Mouse (Mus musculus): ENCODE measurements around the gene Amz1. TPM values are rescaled to one million over a fixed set of nuclear protein-coding genes. Genes with fewer than 3 reads are reported as not detected.

Amz1 gene
- polyA plus RNA-seq, 1 experiment from 2014 or later, result 0.82 TPM

DNA sequence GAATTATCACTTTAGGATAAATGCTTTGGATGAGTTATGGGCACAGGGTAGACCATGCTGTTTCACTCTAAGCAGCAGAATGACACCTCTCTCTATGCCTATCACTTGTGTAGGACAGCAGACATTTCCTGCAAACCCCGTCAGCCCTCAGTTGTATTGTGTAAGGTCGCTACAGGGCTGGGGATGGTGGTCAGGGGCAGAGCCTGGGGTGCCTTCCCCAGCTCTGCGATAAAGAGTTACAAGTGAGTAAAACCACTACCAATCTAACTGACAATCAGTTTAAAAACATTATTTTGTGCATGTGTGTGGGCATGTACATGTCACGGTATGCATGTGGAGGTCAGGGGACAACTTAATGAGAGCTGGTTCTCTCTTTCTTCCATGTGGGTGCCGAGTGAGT lies 57.2 kb downstream of the Amz1 start:
- DNase-seq (ENCODE audit: low spot score), result no peak
- peaks cover 7% of the 10 kb centered on the region for H3K4me1 ChIP-seq
- no peak overlapping the region for H3K4me3 ChIP-seq
- WGBS, result 89% methylated on average over 5 of the region's 5 CpGs
- no peaks in the 10 kb centered on the region for H3K27me3 ChIP-seq (replicated peaks; ENCODE audit: low read depth, poor library complexity, severe bottlenecking)
- no peak overlapping the region for H3K27ac ChIP-seq (replicated peaks)
- H3K9me3 ChIP-seq, result no peaks in the 10 kb centered on the region
- H3K36me3 ChIP-seq (replicated peaks), result peaks cover 80% of the 10 kb centered on the region

DNA sequence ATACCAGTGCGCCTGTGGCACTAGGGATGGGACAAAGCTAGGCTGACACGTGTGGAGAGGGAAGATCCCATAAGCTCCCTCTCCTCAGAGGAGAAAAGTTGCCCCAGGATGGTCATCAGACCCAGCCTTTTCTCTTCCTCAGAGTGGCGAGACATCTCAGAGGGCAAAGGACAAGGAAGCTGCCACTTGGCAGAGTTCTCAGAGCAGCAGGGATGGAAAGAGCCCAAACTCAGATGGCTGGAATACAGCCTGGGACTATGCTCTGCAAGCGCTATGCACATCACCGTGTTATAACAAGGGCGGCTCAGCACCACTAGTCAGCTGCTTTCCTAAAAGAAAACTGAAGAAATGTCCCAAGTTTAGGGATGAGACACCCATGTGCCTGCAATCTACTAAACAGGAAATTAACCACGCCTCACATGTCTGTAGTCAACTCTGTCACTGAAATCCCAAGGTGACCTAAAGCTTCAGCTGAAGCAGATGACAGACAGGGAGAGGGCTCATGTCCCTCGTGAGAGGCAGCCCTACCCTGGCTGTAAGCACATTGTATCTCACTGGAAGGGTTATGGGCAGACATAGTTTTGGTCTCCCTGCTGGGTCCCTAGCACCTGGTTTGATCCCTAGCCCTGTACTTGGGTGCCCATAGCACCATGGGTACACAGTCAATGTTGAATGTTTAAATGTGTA lies 58.1 kb downstream of the Amz1 start:
- Histone ChIP-seq H3K4me1 (peaks cover 8% of the 10 kb centered on the region), H3K27me3 (replicated peaks; ENCODE audit: low read depth, poor library complexity, severe bottlenecking) (no peaks in the 10 kb centered on the region), H3K4me3 (no peak overlapping the region), H3K36me3 (replicated peaks) (peaks cover 80% of the 10 kb centered on the region), H3K9me3 (no peaks in the 10 kb centered on the region), H3K27ac (replicated peaks) (no peak overlapping the region)
- no peak for DNase-seq (ENCODE audit: low spot score)
- 88% methylated on average over 8 of the region's 8 CpGs for WGBS

GRCm38 (mm10) chr5:140783577-140783976 lies 59.6 kb downstream of the Amz1 start:
- H3K9me3 ChIP-seq, result no peaks in the 10 kb centered on the region
- no peak overlapping the region for H3K4me3 ChIP-seq
- H3K27ac ChIP-seq (replicated peaks), result no peak overlapping the region
- no peaks in the 10 kb centered on the region for H3K27me3 ChIP-seq (replicated peaks; ENCODE audit: low read depth, poor library complexity, severe bottlenecking)
- peaks cover 68% of the 10 kb centered on the region for H3K36me3 ChIP-seq (replicated peaks)
- H3K4me1 ChIP-seq, result peaks cover 8% of the 10 kb centered on the region
- WGBS, result 93% methylated on average over 4 of the region's 4 CpGs
- DNase-seq (ENCODE audit: low spot score), result no peak

- no peak overlapping the region for H3K27ac ChIP-seq (replicated peaks)
- no peak overlapping the region for H3K4me3 ChIP-seq
- H3K4me1 ChIP-seq, result peaks cover 11% of the 10 kb centered on the region
- no peaks in the 10 kb centered on the region for H3K9me3 ChIP-seq
- peaks cover 61% of the 10 kb centered on the region for H3K36me3 ChIP-seq (replicated peaks)
- WGBS, result 89% methylated on average over 6 of the region's 6 CpGs
- no peaks in the 10 kb centered on the region for H3K27me3 ChIP-seq (replicated peaks; ENCODE audit: low read depth, poor library complexity, severe bottlenecking)
- no peak for DNase-seq (ENCODE audit: low spot score)
These were observed 60.4 kb downstream of the Amz1 start for GRCm38 (mm10) chr5:140784288-140784687.

GRCm38 (mm10) chr5:140785240-140785872 lies 61.4 kb downstream of the Amz1 start:
- H3K36me3 ChIP-seq (replicated peaks), result peaks cover 54% of the 10 kb centered on the region
- no peak for DNase-seq (ENCODE audit: low spot score)
- H3K4me1 ChIP-seq, result peaks cover 14% of the 10 kb centered on the region
- 90% methylated on average over 13 of the region's 13 CpGs for WGBS
- H3K9me3 ChIP-seq, result no peaks in the 10 kb centered on the region
- H3K27ac ChIP-seq (replicated peaks), result no peak overlapping the region
- H3K27me3 ChIP-seq (replicated peaks; ENCODE audit: low read depth, poor library complexity, severe bottlenecking), result no peaks in the 10 kb centered on the region
- H3K4me3 ChIP-seq, result no peak overlapping the region

DNA sequence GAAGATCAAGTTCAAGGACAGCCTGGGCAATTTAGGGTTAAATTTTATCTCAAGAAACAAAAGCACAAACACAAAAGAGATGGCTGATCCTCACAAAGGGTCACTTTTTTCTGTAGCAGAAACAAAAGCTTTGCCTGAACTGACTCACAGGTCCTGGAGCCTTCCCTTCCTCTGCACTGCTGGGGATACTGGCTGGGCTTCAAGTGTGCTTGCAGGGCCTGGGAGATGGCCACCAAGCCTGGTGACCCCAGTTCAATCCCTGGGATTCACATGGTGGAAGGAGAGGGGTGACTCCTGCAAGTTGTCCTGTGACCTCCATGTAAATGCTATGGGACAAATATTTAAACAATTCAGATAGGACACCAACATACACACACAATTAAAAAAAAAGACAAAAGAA lies 65.6 kb downstream of the Amz1 start:
- H3K9me3 ChIP-seq, result no peaks in the 10 kb centered on the region
- no peak overlapping the region for H3K27ac ChIP-seq (replicated peaks)
- peaks cover 47% of the 10 kb centered on the region for H3K4me1 ChIP-seq
- no peaks in the 10 kb centered on the region for H3K27me3 ChIP-seq (replicated peaks; ENCODE audit: low read depth, poor library complexity, severe bottlenecking)
- peaks cover 13% of the 10 kb centered on the region for H3K36me3 ChIP-seq (replicated peaks)
- DNase-seq (ENCODE audit: low spot score), result no peak
- no peak overlapping the region for H3K4me3 ChIP-seq

DNA sequence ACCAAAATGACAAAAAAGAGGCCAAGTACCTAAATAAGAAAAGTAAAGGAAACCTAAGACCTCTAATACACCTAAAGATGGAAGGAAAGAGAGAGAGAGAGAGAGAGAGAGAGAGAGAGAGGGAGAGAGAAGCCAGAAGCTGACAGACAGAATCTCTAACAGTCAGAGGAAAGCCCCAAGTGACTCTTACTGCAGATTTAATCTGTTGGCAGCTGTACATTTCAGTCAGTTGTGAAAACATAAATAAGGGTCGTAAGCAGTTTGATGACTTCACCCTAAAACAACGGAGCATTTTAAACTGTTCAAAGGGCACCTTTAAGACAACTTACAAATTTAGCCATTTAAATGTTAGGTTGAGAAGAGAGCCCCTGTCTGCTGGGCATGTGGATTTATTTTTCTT lies 66.5 kb downstream of the Amz1 start:
- Histone ChIP-seq H3K36me3 (replicated peaks) (peaks cover 5% of the 10 kb centered on the region), H3K4me1 (peaks cover 56% of the 10 kb centered on the region), H3K27me3 (replicated peaks; ENCODE audit: low read depth, poor library complexity, severe bottlenecking) (no peaks in the 10 kb centered on the region), H3K4me3 (no peak overlapping the region), H3K9me3 (no peaks in the 10 kb centered on the region), H3K27ac (replicated peaks) (peak overlapping the region; percentile 81; the same call in 1 of the 2 replicates)
- DNase-seq (ENCODE audit: low spot score), result no peak
- WGBS, result 79% methylated on average over 2 of the region's 2 CpGs

DNA sequence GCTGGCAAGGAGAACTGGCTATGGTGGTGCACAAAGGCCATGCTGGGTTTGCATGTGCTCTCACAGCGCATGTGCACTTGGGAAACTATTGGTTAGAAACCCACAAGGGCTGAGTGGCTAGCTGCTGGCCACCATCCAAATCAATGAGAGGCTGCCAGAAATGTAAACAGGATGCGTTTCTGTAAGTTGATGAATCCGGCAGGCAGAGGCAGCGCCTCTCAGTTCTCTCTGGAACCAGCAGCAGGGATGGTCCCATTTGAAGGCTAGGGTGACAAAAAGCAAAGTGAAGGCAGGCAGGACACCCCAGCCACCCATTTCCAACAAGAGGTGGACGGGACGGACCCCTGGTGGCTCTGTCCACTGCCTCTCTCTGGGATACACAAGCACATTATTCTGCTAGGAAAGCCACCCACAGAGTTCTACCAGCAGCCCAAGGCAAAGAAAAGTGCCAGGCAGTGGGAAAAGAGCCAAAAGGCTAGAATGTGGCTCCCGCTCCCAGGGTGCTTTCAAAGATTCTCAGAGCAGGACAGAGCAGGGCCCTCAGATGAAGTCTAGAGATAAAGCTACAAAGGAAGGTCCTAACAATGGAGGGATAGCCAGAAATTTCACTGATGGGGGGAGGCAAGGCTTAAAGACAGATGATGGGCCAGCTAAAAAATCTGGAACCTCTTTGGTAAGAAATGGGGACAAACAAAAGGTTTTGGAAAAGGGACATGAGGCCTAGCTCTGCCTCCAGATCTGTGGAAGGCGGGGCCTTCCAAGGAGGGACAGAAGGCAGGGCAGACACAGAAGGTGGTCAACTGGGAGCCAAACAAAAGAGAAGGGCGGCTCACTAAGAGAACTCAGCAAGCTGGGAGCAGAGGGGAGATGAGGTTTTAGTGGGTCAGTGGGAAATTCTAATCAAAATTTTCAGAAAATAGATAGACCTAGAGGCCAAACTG lies 67.3 kb downstream of the Amz1 start:
- Histone ChIP-seq H3K36me3 (replicated peaks) (peaks cover 3% of the 10 kb centered on the region; the same call in 1 of the 2 replicates), H3K4me1 (peaks cover 53% of the 10 kb centered on the region), H3K4me3 (no peak overlapping the region), H3K27ac (replicated peaks) (peak overlapping the region; percentile 81), H3K27me3 (replicated peaks; ENCODE audit: low read depth, poor library complexity, severe bottlenecking) (no peaks in the 10 kb centered on the region), H3K9me3 (no peaks in the 10 kb centered on the region)
- no peak for DNase-seq (ENCODE audit: low spot score)
- 48% methylated on average over 9 of the region's 9 CpGs for WGBS

GRCm38 (mm10) chr5:140792233-140792632 lies 68.3 kb downstream of the Amz1 start:
- H3K9me3 ChIP-seq, result no peaks in the 10 kb centered on the region
- peak overlapping the region; percentile 81; the same call in 1 of the 2 replicates for H3K27ac ChIP-seq (replicated peaks)
- WGBS, result 68% methylated on average over 5 of the region's 5 CpGs
- no peaks in the 10 kb centered on the region for H3K27me3 ChIP-seq (replicated peaks; ENCODE audit: low read depth, poor library complexity, severe bottlenecking)
- H3K4me3 ChIP-seq, result no peak overlapping the region
- H3K36me3 ChIP-seq (replicated peaks), result peaks cover 3% of the 10 kb centered on the region; the same call in 1 of the 2 replicates
- DNase-seq (ENCODE audit: low spot score), result no peak
- peaks cover 51% of the 10 kb centered on the region for H3K4me1 ChIP-seq

DNA sequence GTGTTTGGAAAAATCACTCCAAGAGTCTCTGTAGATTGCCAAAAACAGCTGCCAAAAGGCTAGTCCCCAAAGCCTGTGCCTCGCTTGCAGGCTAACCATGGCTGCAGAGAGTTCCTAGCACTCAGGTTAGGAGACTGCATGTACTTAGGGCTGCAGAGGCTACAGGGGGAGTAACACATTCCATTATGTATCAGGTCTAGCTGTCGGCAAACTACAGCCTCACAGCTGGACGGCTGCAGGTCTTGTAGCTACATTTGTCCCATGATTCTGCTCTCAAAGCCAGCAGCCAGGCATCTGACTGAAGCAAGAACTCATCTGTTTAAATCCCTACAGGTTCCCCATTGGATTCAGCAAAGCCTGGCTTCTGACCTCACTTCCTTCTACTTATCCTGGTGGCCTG lies 70.8 kb downstream of the Amz1 start:
- WGBS, result 60% methylated on average over 3 of the region's 3 CpGs
- peaks cover 57% of the 10 kb centered on the region for H3K4me1 ChIP-seq
- DNase-seq (ENCODE audit: low spot score), result no peak
- H3K27ac ChIP-seq (replicated peaks), result 0 out of 2 replicates have a peak overlapping the region, but pooled peaks have one; percentile 35
- no peaks in the 10 kb centered on the region for H3K27me3 ChIP-seq (replicated peaks; ENCODE audit: low read depth, poor library complexity, severe bottlenecking)
- H3K9me3 ChIP-seq, result no peaks in the 10 kb centered on the region
- H3K36me3 ChIP-seq (replicated peaks), result 0 out of 2 replicates have a peak, but pooled peaks cover under 1% of the 10 kb centered on the region
- H3K4me3 ChIP-seq, result no peak overlapping the region

DNA sequence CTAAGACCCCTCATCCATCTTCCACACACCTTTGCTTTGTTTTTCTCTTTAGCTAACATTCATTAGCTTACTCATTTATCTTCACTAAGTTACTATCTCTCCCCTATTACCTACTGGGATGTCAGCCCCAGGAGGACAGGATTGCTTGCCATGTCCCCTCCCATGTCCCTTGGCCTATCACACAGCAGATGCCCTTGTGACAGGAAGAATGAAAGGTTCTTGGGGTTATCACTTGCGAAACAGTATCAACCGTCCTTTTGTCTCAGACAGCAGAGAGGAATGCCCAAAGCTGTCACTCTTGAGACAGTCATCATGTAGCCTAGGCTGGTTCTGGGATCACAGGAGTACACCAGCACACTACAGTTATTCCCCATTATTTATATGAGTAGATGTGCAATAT lies 71.2 kb downstream of the Amz1 start:
- DNase-seq (ENCODE audit: low spot score), result no peak
- no peak overlapping the region for H3K4me3 ChIP-seq
- no peak overlapping the region for H3K27ac ChIP-seq (replicated peaks)
- H3K4me1 ChIP-seq, result peaks cover 57% of the 10 kb centered on the region
- WGBS, result 54% methylated on average over 2 of the region's 2 CpGs
- H3K9me3 ChIP-seq, result no peaks in the 10 kb centered on the region
- H3K27me3 ChIP-seq (replicated peaks; ENCODE audit: low read depth, poor library complexity, severe bottlenecking), result no peaks in the 10 kb centered on the region
- H3K36me3 ChIP-seq (replicated peaks), result no peaks in the 10 kb centered on the region

GRCm38 (mm10) chr5:140796051-140796450 lies 72.1 kb downstream of the Amz1 start:
- DNase-seq (ENCODE audit: low spot score), result no peak
- H3K27ac ChIP-seq (replicated peaks), result no peak overlapping the region
- no peaks in the 10 kb centered on the region for H3K27me3 ChIP-seq (replicated peaks; ENCODE audit: low read depth, poor library complexity, severe bottlenecking)
- H3K4me3 ChIP-seq, result no peak overlapping the region
- H3K9me3 ChIP-seq, result no peaks in the 10 kb centered on the region
- peaks cover 50% of the 10 kb centered on the region for H3K4me1 ChIP-seq
- 87% methylated on average over 3 of the region's 3 CpGs for WGBS
- no peaks in the 10 kb centered on the region; the same call in 1 of the 2 replicates for H3K36me3 ChIP-seq (replicated peaks)

Measured in embryonic facial prominence, embryonic 10.5 days (tissue).